Mouse (Mus musculus) heart, postnatal 0 days (tissue): Measurements from ENCODE around the gene Ifnar1. TPM values are rescaled to one million over a fixed set of nuclear protein-coding genes. Genes with fewer than 3 reads are reported as not detected.
A peak's percentile ranks its signal among the peaks of the same experiment; 100 is the strongest.

Experiments
- ATAC-seq: fragments of 200-750 bp; cut with Nextera tagmentation; 2 replicates; pipeline ENCODE4 v1.8.0; 2017; ENCODE audit warnings: low read depth, moderate number of reproducible peaks, moderate library complexity; ENCODE audit not compliant: insufficient read depth
- DNase-seq: peaks from one replicate; pipeline ENCODE4 v3.0.0-alpha.2; 2016; ENCODE audit warnings: low spot score
- H3K27ac ChIP-seq: fragments of 300-500 bp; sonication (generic); 2 replicates; pipeline ENCODE4 v1.5.1; 2014; ENCODE audit warnings: low read depth, mild to moderate bottlenecking
- H3K27me3 ChIP-seq: fragments of 300-500 bp; sonication (generic); 2 replicates; pipeline ENCODE4 v1.6.1; 2014; ENCODE audit warnings: low read length, mixed read lengths; ENCODE audit not compliant: control insufficient read depth, insufficient read depth
- H3K36me3 ChIP-seq: fragments of 300-500 bp; sonication (generic); replicated peaks from 2 replicates; pipeline ENCODE4 v1.6.1; 2014; ENCODE audit warnings: low read length, mixed read lengths; ENCODE audit not compliant: control insufficient read depth, insufficient read depth
- H3K4me1 ChIP-seq: fragments of 300-500 bp; sonication (generic); 2 replicates; pipeline ENCODE4 v1.6.1; 2014; ENCODE audit warnings: antibody characterized with exemption; ENCODE audit not compliant: control insufficient read depth, insufficient read depth
- H3K4me2 ChIP-seq: fragments of 300-500 bp; sonication (generic); 2 replicates; pipeline ENCODE4 v1.6.1; 2014; ENCODE audit warnings: low read depth, mild to moderate bottlenecking, low read length, moderate library complexity
- H3K4me3 ChIP-seq: fragments of 300-500 bp; sonication (generic); 2 replicates; pipeline ENCODE4 v1.5.1; 2014; ENCODE audit warnings: low read depth, low read length
- H3K9ac ChIP-seq: fragments of 300-500 bp; sonication (generic); replicated peaks from 2 replicates; pipeline ENCODE4 v1.6.1; 2014; ENCODE audit warnings: low read depth, low read length, mixed read lengths
- H3K9me3 ChIP-seq: fragments of 300-500 bp; sonication (generic); replicated peaks from 2 replicates; pipeline ENCODE4 v1.6.1; 2016; ENCODE audit warnings: low read length; ENCODE audit not compliant: control insufficient read depth
- CTCF ChIP-seq: IDR thresholded peaks from 2 replicates; pipeline ENCODE4 v1.5.1; 2016; ENCODE audit warnings: antibody characterized with exemption, control low read depth, low read depth
- EP300 ChIP-seq: IDR thresholded peaks from 2 replicates; pipeline ENCODE4 v1.6.1; 2016; ENCODE audit warnings: antibody characterized with exemption, low read depth
- WGBS: fragments of 180-500 bp; shearing (Covaris S2); extraction: QIAGEN DNeasy Blood & Tissue Kit; methylation state at CpG from one replicate; pipeline ENCODE4 v1.1.7; 2014; 5-methylcytosine and 5-hydroxymethylcytosine counted together
- polyA plus RNA-seq: library from polyadenylated mRNA; unstranded; fragments of >200 nt; fragmentation: Nextera tagmentation; extraction: Ambion mirVana; gene quantifications from 2 replicates; pipeline ENCODE4 v1.2.1, GENCODE M21; 2015
- total RNA-seq: library from RNA; depleted of rRNA; stranded (reverse); fragments of >200 nt; gene quantifications from 2 replicates; pipeline ENCODE4 v1.2.3, GENCODE M21; 2014; ENCODE audit warnings: low replicate concordance

Ifnar1 gene
- total and polyA plus RNA-seq, 2 experiments from 2014 or later = 24.0 to 32.6 TPM

GRCm38 (mm10) chr16:91452363-91452896 is 32.6 kb upstream of the Ifnar1 start:
- peak overlapping the region; percentile 67 for H3K27ac ChIP-seq
- peaks cover 25% of the 10 kb centered on the region; the same call in 1 of the 2 replicates for H3K4me1 ChIP-seq
- ATAC-seq (peak; percentile 50), DNase-seq (peak; percentile 39)
- no peaks in the 10 kb centered on the region for H3K27me3 ChIP-seq
- H3K9me3 ChIP-seq = no peaks in the 10 kb centered on the region
- H3K36me3 ChIP-seq = no peaks in the 10 kb centered on the region
- 15% methylated on average over 6 of the region's 6 CpGs for WGBS
- no peak overlapping the region for H3K4me2 ChIP-seq
- no peak overlapping the region for H3K4me3 ChIP-seq
- TF ChIP-seq EP300 (peak; percentile 64; the same call in 1 of the 2 replicates), CTCF (no peak)
- H3K9ac ChIP-seq = no peak overlapping the region

- Histone ChIP-seq H3K4me3 (no peak overlapping the region), H3K9ac (no peak overlapping the region), H3K36me3 (no peaks in the 10 kb centered on the region), H3K9me3 (no peaks in the 10 kb centered on the region), H3K4me1 (peaks cover 20% of the 10 kb centered on the region; the same call in 1 of the 2 replicates), H3K4me2 (no peak overlapping the region), H3K27me3 (no peaks in the 10 kb centered on the region), H3K27ac (no peak overlapping the region)
- DNase-seq (no peak), ATAC-seq (no peak)
- 69% methylated on average over 4 of the region's 4 CpGs for WGBS
- no peak for TF ChIP-seq CTCF
- no peak for TF ChIP-seq EP300
These were observed 29.2 kb upstream of the Ifnar1 start for GRCm38 (mm10) chr16:91455868-91456267.

GRCm38 (mm10) chr16:91458301-91458746 is 26.7 kb upstream of the Ifnar1 start:
- H3K4me1 ChIP-seq = peaks cover 10% of the 10 kb centered on the region; the same call in 1 of the 2 replicates
- ATAC-seq (no peak), DNase-seq (no peak)
- no peak overlapping the region for H3K9ac ChIP-seq
- TF ChIP-seq EP300 (no peak), CTCF (no peak)
- 83% methylated on average over 21 of the region's 21 CpGs for WGBS
- no peak overlapping the region; the same call in 1 of the 2 replicates for H3K27ac ChIP-seq
- no peaks in the 10 kb centered on the region for H3K36me3 ChIP-seq
- H3K9me3 ChIP-seq = no peaks in the 10 kb centered on the region
- no peaks in the 10 kb centered on the region for H3K27me3 ChIP-seq
- no peak overlapping the region for H3K4me3 ChIP-seq
- no peak overlapping the region for H3K4me2 ChIP-seq

GRCm38 (mm10) chr16:91458976-91459375 is 26.1 kb upstream of the Ifnar1 start:
- Histone ChIP-seq H3K4me3 (0 out of 2 replicates have a peak overlapping the region, but pooled peaks have one; percentile 16), H3K27me3 (no peaks in the 10 kb centered on the region), H3K9ac (no peak overlapping the region; the same call in 1 of the 2 replicates), H3K36me3 (no peaks in the 10 kb centered on the region), H3K4me2 (peak overlapping the region; percentile 42; the same call in 1 of the 2 replicates), H3K4me1 (peaks cover 10% of the 10 kb centered on the region; the same call in 1 of the 2 replicates), H3K27ac (peak overlapping the region; percentile 83; the same call in 1 of the 2 replicates), H3K9me3 (no peaks in the 10 kb centered on the region)
- no peak for TF ChIP-seq EP300
- no peak for TF ChIP-seq CTCF
- DNase-seq = peak; percentile 53
- WGBS = 10% methylated on average over 5 of the region's 5 CpGs
- ATAC-seq = no peak

- TF ChIP-seq CTCF = no peak
- TF ChIP-seq EP300 = no peak
- H3K9me3 ChIP-seq = no peaks in the 10 kb centered on the region
- 91% methylated on average over 3 of the region's 3 CpGs for whole genome bisulfite sequencing
- H3K9ac ChIP-seq = no peak overlapping the region; the same call in 1 of the 2 replicates
- H3K27me3 ChIP-seq = no peaks in the 10 kb centered on the region
- peaks cover 10% of the 10 kb centered on the region; the same call in 1 of the 2 replicates for H3K4me1 ChIP-seq
- H3K4me3 ChIP-seq = 0 out of 2 replicates have a peak overlapping the region, but pooled peaks have one; percentile 16
- DNase-seq (no peak), ATAC-seq (no peak)
- H3K27ac ChIP-seq = peak overlapping the region; percentile 83; the same call in 1 of the 2 replicates
- H3K4me2 ChIP-seq = peak overlapping the region; percentile 42; the same call in 1 of the 2 replicates
- H3K36me3 ChIP-seq = no peaks in the 10 kb centered on the region
These were observed 25.6 kb upstream of the Ifnar1 start for GRCm38 (mm10) chr16:91459396-91459795.

GRCm38 (mm10) chr16:91459841-91460370 is 25.1 kb upstream of the Ifnar1 start:
- TF ChIP-seq CTCF = 0 out of 2 replicates have a peak, but pooled peaks have one; percentile 26
- no peak for TF ChIP-seq EP300
- no peak for DNase-seq
- no peak overlapping the region for H3K9ac ChIP-seq
- no peaks in the 10 kb centered on the region for H3K27me3 ChIP-seq
- H3K9me3 ChIP-seq = no peaks in the 10 kb centered on the region
- ATAC-seq = no peak
- peaks cover 10% of the 10 kb centered on the region; the same call in 1 of the 2 replicates for H3K4me1 ChIP-seq
- H3K4me3 ChIP-seq = no peak overlapping the region
- whole genome bisulfite sequencing = 73% methylated on average over 11 of the region's 11 CpGs
- peak overlapping the region; percentile 83; the same call in 1 of the 2 replicates for H3K27ac ChIP-seq
- no peaks in the 10 kb centered on the region for H3K36me3 ChIP-seq
- H3K4me2 ChIP-seq = no peak overlapping the region
